Mouse (Mus musculus): ENCODE results near the gene Prune1.

GRCm38 (mm10) chr3:95216655-95217254 is 65.1 kb downstream of the Prune1 start:
- TF ChIP-seq CTCF (IDR thresholded peaks at IDR 0.05; ENCODE audit: low read depth) (no peak), EP300 (optimal IDR thresholded peaks at IDR 0.05) (no peak)
